Mouse (Mus musculus): ENCODE data around the gene Arhgap45.

DNA sequence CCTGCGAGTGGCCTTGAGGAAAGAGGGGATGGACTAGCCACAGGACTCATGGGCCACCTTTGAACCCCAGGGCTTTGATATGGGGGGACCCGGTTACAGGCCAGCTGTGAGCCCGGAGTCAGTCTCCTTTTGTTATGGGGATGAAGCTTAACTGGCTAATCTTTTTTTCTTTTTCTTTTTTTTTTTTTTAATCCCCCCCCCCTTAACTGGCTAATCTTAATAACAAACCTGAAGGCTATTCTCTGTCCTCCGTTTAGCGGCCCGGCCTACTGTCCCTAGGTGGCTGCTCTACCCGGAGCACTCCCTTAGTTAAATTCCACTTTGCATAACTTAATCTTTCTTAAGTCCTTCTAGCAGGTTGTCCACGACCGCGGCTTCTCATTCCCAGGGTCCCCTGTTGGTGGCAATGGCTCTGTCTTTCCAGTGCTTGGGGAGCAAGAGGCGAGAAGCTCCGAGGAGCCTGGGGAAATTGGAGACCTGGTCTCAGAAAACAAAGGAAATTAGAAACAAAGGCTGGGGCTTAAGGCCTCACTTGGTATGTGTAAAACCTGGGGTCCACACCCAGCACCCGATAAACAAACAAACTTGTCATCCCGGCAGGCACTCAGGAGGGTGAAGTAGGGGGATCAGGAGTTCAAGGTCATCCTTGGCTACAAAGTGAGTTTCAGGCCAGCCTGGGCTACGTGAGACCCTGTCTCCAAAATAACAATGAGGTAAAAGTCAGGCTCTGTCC lies 34.6 kb downstream of the Arhgap45 start:
- TF ChIP-seq CTCF (IDR thresholded peaks at IDR 0.05; ENCODE audit: low read depth) (no peak), EP300 (IDR thresholded peaks at IDR 0.05; ENCODE audit: low read depth) (no peak)

All from liver, embryonic 14.5 days (tissue).